Mouse (Mus musculus): Measurements from ENCODE around the gene Errfi1. TPM values are rescaled to one million over a fixed set of nuclear protein-coding genes. Genes with fewer than 3 reads are reported as not detected.
"Not testable (repeated sequence)": the region's sequence is repeated elsewhere in the genome, so short reads cannot be mapped to it uniquely, and the experiment has no call there.

Errfi1 gene
- total RNA-seq, 2 experiments from 2014 or later = 29.7 to 32.6 TPM

GRCm38 (mm10) chr4:150874416-150874815, 20.7 kb downstream of the Errfi1 start:
- DNase-seq (ENCODE audit: low spot score in 2 of 2) = not testable (repeated sequence)

- DNase-seq (ENCODE audit: low spot score in 2 of 2) = no peak
These were observed 21.7 kb downstream of the Errfi1 start for GRCm38 (mm10) chr4:150875393-150875792.

GRCm38 (mm10) chr4:150879631-150880030, 25.9 kb downstream of the Errfi1 start:
- no peak for DNase-seq (ENCODE audit: low spot score in 2 of 2)

- no peak for DNase-seq (ENCODE audit: low spot score in 2 of 2)
These were observed 26.6 kb downstream of the Errfi1 start for GRCm38 (mm10) chr4:150880364-150880763.

GRCm38 (mm10) chr4:150882632-150883031, 28.9 kb downstream of the Errfi1 start:
- no peak for DNase-seq (ENCODE audit: low spot score in 2 of 2)

GRCm38 (mm10) chr4:150887903-150888302, 34.2 kb downstream of the Errfi1 start:
- DNase-seq (ENCODE audit: low spot score in 2 of 2) = no peak

- DNase-seq (ENCODE audit: low spot score in 2 of 2) = no peak
These were observed 34.8 kb downstream of the Errfi1 start for GRCm38 (mm10) chr4:150888492-150888891.

- no peak for DNase-seq (ENCODE audit: low spot score in 2 of 2)
These were observed 35.7 kb downstream of the Errfi1 start for GRCm38 (mm10) chr4:150889273-150889954.

GRCm38 (mm10) chr4:150889955-150890315, 36.2 kb downstream of the Errfi1 start:
- no peak for DNase-seq (ENCODE audit: low spot score in 2 of 2)

GRCm38 (mm10) chr4:150891308-150891707, 37.6 kb downstream of the Errfi1 start:
- no peak for DNase-seq (ENCODE audit: low spot score in 2 of 2)

- no peak for DNase-seq (ENCODE audit: low spot score in 2 of 2)
These were observed 41.2 kb downstream of the Errfi1 start for GRCm38 (mm10) chr4:150894718-150895501.

GRCm38 (mm10) chr4:150896896-150897624, 43.3 kb downstream of the Errfi1 start:
- DNase-seq (ENCODE audit: low spot score in 2 of 2) = no peak

- peak; percentile 40 to 61 for DNase-seq (ENCODE audit: low spot score in 2 of 2)
These were observed 45.1 kb downstream of the Errfi1 start for GRCm38 (mm10) chr4:150898716-150899365.

- no peak for DNase-seq (ENCODE audit: low spot score in 2 of 2)
These were observed 46.8 kb downstream of the Errfi1 start for GRCm38 (mm10) chr4:150900486-150900885.

GRCm38 (mm10) chr4:150901651-150902050, 47.9 kb downstream of the Errfi1 start:
- peak; percentile 83 to 88 for DNase-seq (ENCODE audit: low spot score in 2 of 2)

GRCm38 (mm10) chr4:150902062-150902461, 48.3 kb downstream of the Errfi1 start:
- no peak for DNase-seq (ENCODE audit: low spot score in 2 of 2)

- no peak for DNase-seq (ENCODE audit: low spot score in 2 of 2)
These were observed 49.5 kb downstream of the Errfi1 start for GRCm38 (mm10) chr4:150903091-150903742.

GRCm38 (mm10) chr4:150907099-150907498, 53.4 kb downstream of the Errfi1 start:
- no peak for DNase-seq (ENCODE audit: low spot score in 2 of 2)

GRCm38 (mm10) chr4:150908512-150908911, 54.8 kb downstream of the Errfi1 start:
- DNase-seq (ENCODE audit: low spot score in 2 of 2) = not testable (repeated sequence)

GRCm38 (mm10) chr4:150909451-150910156, 55.9 kb downstream of the Errfi1 start:
- DNase-seq (ENCODE audit: low spot score in 2 of 2) = peak; percentile 99

All from left cerebral cortex, adult 18-20 months (tissue).